Mouse (Mus musculus): ENCODE data around the gene Wasf3.

Wasf3 gene

DNA sequence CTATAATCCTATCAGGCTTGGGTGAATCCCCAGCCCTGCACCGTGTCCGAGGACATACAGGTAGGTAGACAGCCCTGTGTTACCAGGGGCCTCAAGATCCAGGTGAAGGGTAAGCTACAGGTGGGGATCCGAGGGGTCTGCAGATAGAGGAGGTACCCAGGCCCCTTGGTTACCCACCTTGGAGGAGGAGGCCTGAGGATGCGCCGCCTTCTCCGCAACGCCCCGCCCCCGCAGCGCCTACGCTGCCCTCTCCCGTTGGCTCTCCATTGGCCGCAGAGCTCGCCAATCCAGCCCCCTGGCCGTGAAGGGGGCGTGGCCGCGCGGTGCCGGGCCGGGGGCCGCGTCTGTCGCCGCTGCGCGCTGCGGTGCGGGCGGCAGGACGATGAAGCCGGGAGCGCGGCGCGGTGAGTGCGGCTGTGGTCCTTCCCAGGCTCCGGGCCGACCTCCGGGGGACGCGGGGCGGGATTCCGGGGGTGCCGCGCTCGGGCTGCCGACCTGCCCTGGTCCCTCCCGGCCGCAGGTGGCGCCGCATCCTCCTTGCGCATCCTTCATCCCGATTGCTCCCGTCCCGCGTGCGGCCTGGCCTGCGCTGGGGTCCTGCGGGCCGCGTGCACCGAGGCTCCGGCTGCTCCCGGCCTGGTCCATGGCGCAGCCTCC, at the start of gene Wasf3:
TSS of gene Wasf3 (plus strand) at position 51 of the 657 bp plus-strand sequence.
- ATAC-seq (ENCODE audit: low TSS enrichment) = peak; percentile 94

DNA sequence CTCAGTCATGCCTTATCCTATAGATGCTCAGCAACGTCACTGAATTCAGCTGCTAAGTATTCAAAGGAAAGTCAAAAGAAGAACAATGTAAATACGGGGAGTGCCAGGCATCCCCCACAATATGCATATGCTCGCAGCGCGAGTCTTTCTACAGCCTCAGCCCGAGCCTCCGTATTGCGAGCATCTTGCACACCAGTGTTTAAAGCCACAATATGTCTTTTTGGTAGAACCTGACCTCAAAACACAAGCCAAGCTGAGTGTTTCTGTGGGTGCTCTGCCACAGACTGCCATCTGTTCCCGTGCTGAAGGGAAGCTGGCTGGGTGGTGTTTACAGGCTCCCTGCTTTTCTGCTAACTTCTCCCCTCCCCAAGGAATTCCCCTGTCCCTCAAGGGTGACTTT, 46.7 kb upstream of the Wasf3 start:
- ATAC-seq (ENCODE audit: low TSS enrichment) = peak; percentile 94

DNA sequence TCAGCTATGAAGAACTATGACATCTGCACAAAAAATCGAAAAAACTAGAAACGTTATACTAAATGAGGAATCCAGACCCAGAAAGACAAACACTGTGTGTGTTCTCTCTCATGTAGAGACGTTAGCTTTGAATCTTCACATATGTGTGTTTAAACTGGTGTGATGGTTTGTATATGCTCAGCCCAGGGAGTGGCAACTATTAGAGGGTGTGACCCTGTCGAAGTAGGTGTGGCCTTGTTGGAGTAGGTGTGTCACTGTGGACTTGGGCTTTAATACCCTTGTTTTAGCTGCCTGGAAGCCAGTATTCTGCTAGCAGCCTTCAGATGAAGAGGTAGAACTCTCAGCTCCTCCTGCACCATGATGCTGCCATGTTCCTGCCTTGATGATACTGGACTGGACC, 44.7 kb upstream of the Wasf3 start:
- ATAC-seq (ENCODE audit: low TSS enrichment) = no peak

DNA sequence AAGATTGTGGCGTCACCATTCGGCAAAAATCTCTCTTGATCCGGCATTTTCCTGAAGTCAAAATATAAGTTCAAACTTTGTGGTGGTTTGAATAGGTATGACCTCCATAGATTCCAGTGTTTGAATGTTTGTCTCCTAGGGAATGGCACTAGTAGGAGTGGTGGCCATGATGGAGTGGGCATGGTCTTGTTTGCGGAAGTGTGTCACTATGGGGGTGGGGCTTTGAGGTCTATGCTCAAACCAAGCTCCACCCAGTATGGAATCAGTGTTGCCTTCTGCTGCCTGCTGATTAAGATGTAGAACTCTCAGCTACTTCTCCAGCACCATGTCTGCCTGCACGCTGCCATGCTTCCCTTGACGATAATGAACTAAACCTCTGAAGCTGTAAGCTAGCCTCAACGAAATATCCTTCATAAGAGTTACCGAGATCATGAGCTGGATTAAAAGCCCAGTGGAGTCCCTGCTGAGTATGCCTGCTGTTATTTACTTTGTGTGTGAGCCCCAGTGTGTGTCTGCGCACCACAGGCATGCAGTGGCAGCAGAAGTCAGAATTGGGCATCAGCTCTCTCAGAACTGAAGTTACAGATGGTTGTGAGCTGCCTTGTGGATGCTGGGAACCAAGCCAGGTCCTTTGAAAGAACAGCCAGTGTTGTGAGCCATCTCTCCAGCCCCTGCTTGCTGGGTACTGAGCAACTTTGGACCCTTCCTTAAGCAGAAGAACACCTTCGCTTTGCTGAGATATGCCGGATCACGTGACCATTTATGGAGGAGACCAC, 39.7 kb upstream of the Wasf3 start:
- ATAC-seq (ENCODE audit: low TSS enrichment) = no peak

DNA sequence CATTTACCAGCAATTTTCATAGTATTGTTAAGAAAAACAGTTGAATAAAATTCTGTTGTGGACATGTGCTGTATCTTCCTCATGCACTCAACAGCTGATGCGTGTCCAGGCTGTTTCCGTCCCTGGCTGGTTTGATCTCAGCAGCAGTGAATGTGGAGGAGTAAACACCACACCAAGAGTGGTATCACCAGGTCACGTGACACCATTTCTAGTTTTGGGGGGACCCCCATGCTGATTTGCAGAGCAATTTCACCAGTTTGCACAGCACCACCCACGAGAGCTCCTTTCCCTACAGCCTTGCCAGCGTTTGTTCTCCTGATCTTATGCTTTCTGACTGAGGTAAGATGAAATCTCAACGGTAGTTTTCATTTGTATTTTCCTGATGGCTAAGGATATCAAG, 37.7 kb upstream of the Wasf3 start:
- no peak for ATAC-seq (ENCODE audit: low TSS enrichment)

DNA sequence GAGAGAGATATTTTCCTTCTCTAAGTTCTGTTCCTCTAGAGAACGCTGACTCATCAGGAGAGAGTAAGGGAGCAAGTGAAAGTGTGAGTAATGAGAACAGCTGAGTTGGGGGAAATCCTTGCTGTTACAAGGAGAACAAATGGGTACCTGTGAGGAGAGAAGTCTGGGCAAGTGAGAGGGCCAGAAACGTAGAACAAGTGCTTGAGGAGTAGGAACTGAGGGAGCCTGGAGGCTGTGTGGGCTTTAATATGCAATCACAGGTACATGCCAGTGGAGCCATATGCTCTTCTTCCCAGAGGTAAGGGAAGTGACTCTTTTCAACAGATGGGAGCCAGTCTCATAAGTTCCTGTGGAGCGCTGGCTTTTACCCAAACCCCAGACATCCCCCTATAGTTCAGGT, 35.6 kb upstream of the Wasf3 start:
- peak; percentile 65 for ATAC-seq (ENCODE audit: low TSS enrichment)

DNA sequence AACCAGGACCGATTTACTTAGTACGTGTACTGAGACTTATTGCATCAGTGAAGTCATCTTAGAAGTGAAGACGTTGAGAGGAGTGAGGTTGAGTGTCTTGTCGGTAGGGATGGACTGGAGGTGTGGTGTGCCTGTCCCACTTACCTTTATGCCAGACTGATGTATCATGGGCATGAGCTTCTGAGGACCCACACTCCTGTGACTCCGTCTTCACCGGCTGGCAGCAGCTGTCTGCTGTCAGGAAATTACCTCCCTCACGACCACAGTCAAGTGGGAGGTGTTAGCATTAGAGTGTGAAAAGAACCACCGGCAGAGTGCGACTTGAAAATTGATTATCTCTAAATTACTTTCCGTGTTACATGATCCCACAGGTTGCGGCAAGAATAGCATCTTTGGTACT, 34.0 kb upstream of the Wasf3 start:
- ATAC-seq (ENCODE audit: low TSS enrichment) = no peak

DNA sequence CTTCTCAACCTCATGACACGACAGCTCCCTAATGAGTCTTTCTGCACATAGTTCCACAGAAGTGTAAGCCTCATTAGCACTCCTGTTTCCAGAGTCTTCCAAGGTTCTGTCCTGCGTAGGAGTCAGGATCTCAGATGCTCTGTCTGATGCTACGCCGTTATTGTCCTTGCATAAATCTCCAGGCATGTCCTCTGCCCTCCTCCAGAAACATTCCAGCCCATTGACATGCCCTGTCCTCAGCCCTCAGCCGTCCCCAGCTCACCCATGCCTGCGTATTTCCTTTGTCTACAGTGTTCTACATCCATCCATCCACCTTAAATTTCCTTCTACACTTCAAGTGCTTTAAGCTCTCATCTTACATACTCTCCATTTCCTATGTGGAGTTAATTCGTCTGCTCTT, 32.8 kb upstream of the Wasf3 start:
- ATAC-seq (ENCODE audit: low TSS enrichment) = no peak

DNA sequence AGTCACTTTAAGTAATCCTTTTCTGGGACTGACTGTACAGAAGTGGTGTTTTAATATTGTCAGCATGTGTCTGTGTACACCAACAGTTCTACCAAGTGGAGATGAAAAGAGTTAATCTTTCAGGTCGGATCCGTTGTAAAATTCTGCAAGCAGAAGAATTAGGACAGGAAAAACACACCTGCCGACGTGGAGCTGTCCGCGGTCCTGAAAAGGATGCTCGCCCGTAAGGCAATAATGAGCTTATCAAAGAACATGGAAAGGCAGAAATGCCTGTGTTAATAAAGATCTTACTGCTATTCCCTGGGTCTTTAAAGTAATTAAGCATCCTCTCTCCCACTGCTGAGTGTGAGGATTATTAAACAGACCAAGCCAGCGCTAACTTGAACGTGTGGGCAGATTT, 24.4 kb upstream of the Wasf3 start:
- no peak for ATAC-seq (ENCODE audit: low TSS enrichment)

DNA sequence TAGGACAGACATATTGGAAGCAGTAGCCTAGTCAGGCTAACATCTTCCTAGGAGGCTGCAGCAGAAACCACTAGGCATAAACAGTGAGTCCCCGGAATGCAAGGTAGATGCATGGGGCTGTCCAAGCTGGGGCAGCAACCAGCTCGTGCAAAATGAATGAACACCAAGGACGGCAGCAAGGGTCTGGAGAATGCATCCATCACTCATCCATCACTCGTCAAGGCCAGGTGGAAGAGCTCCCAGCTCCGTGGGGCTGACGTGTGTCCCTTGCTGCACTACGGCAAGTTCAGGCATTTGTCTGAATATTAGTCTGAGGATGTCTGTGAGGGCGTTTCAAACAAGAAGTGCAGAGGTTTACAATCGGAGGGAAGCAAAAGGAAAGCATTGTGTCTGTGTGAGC, 22.1 kb upstream of the Wasf3 start:
- ATAC-seq (ENCODE audit: low TSS enrichment) = no peak

DNA sequence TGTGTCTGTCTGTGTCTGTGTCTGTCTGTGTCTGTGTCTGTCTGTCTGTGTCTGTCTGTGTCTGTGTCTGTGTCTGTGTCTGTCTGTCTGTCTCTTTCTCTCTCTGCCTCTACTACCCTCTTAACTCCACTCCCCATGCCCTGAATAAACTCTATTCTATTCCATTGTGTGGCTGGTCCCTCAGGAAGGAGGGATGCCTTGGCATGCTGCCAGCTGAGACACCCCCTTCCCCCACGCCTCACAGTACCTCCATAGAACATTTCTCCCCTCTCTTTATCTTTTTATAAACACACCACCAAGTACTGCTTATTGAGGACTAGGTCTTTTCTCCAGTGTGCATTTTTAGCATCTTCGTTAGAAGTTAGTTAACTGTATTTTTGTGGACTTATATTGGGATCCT, 16.4 kb upstream of the Wasf3 start:
- ATAC-seq (ENCODE audit: low TSS enrichment) = no peak

DNA sequence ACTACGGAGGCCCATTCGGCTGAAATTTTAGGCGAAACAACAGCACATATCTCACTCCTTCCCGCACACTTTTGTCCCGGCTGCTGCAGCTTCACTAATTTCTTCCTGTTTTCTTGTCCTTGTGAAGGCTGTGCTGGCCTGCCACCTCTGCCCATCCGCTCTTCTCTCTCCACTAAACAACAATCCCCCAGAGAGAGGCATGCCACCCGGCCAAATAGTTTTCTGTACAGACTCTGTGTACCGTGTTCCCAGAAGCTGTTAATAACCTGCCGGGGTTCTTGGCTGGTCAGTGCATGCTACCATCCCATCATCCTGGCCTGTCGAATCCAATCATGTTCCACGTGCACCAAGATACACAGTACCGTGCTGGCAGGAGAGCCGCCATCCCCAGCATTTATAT, 15.8 kb upstream of the Wasf3 start:
- ATAC-seq (ENCODE audit: low TSS enrichment) = no peak

DNA sequence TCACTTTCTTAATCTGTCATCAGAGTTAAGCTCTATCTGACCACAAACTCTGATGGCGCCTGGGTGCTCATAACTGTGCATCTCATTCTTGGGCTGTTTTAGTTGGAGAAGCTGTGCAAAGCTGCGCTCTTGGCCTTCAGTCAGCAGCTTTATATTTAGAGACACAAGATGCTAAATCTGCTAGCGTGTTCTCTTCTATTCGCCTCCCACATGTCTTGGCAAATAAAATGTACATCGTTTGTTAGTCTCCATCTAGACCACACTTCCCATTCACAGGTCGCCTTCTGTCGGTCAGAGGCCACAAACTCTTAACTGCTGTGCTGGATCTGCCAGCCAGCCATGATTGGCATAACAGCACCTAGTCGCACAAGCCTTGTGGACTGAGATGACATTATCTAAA, 14.0 kb upstream of the Wasf3 start:
- peak; percentile 92 for ATAC-seq (ENCODE audit: low TSS enrichment)

DNA sequence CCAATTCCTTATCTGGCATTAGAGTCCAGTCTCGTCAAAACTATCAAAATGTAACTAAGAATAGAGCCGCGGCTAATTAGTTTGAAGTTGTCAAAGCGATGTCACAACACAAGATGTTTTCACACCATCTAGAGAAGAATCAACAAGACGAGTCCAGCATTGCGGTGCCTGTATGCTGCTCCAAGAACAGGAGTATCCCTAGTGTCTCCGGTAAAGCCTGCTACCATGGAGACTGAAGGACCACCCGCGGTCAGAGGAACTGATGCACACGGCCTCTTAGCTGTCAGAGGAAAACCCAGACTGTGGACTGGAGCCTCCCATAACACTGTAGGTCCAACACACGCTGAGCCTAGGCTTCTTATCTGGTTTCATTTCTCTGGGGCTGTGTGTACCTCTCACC, 11.5 kb upstream of the Wasf3 start:
- ATAC-seq (ENCODE audit: low TSS enrichment) = no peak

DNA sequence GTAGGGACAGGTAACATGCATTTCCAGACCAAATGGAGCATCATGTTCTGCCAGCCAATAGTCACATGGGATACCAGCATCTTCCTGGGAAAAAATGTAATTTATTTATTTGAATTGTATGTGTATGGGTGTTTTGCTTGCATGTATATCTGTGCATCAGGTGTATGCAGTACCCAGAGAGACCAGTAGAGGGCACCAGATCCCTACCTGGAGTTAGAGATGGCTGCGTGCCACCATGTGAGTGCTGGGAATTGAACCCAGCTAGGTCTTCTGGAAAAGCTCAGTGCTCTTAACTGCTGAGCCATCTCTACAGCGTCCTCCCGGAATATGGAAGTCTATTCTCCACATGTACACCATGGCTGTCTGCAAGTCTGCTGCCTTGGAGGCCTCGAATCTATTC, 8.2 kb upstream of the Wasf3 start:
- no peak for ATAC-seq (ENCODE audit: low TSS enrichment)

DNA sequence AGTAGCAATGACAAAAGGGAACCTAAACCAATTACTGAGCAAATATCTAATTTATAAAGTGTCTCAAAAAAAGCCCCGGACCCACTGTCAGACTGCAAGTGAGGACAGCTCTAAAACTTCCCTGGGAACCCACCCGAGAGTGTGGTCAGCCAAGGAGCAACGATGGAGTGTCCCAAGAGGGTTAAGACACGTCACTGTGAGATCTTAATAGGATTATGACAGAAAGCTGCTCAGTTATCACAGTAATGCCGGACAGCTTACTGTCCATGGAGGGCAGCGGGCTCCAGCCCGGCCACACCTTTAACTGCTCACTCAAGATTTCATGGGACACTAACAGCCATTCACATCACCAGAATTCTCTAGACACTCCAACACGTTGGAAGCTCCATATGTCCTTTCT, 4.7 kb upstream of the Wasf3 start:
- no peak for ATAC-seq (ENCODE audit: low TSS enrichment)

DNA sequence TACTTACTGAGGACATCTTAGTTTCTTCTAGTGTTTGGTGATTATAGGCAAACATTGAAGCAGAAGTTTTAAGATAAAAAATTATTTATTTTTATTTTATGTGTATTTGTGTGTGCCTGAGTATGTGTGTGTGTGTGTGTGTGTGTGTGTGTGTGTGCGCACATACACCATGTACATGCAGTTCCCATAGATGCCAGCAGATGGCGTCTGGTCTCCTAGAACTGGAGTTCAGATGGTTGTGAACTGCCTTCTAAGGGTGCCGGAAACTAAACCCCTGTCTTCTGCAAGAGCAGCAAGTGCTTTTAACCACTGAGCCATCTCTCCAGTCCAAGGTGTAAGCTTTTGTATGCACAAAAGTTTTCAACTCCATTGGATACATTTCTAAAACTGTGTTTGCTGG, 2.5 kb upstream of the Wasf3 start:
- no peak for ATAC-seq (ENCODE audit: low TSS enrichment)

DNA sequence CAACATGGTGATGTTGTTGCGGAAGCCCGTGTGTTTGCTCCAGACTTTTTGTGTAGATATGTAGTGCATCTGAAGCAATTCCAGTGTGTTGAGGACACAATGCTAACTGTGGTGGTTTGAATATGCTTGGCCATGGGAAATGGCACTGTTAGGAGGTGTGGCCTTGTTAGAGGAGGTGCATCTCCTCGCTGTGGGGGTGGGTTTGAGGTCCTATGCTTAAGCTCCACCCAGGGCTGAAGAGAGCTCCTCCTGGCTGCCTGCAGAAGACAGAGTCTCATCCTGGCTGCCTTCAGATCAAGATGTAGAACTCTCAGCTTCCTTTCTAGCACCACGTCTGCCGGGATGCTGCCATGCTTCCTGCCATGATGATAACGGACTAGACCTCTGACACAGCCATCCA, 1.4 kb upstream of the Wasf3 start:
- ATAC-seq (ENCODE audit: low TSS enrichment) = no peak

DNA sequence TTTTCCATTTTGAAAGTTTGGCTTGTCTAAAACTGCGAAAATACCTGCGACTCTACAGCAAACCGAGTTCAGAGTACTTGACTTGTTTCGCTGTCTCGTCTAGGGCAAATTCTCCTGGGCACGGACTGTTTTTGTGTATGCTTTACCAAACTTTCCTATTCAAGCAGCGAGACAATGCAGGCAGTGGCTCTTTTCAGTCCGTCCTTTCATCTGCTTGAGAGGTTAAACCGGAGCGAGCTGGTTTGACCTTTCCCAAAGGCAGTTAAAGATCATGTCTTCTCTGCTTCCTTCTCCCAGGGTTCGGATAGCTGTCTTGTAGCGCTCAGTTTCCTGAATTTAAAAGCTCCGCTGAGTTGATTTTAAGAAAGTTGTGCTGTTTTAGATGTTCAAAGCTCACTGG, 1.2 kb downstream of the Wasf3 start:
- ATAC-seq (ENCODE audit: low TSS enrichment) = no peak

DNA sequence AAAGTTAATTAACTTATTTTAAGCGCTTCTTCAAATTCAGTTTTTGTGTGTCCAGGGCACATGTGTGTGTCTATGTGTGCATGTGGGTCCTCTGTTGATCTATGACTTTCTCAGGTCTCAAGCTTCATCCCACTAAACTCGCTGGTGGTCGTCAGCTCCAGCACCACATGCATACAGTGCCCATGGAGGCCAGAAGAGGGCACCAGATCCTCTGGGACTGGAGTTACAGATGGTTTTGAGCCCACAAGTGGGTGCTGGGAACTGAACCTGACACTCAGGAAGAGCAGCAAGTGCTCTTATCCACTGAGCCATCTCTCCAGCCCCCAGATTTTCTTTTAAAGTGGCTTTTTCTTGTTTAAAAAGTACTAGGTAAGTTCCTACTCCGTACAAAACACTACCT, 2.1 kb downstream of the Wasf3 start:
- no peak for ATAC-seq (ENCODE audit: low TSS enrichment)

DNA sequence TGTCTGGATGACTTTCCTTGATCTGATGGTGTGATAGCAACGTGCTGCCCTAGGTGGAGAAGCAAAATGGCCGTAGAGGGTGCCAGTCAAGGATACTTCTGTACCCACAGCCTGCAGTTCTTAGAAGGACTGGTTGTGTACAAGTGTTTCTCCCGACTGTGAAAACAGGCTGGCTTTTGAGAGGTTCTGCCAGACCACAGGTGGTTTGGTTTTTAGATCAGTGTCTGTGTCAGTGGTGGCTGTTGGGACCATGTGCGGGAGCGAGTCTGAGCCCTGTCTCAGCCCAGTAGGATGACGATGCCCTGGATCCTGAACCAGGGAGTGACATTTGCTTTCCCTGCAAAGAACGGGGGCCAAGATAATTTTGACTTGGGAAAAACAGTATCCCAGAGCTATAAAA, 9.8 kb downstream of the Wasf3 start:
- ATAC-seq (ENCODE audit: low TSS enrichment) = no peak

DNA sequence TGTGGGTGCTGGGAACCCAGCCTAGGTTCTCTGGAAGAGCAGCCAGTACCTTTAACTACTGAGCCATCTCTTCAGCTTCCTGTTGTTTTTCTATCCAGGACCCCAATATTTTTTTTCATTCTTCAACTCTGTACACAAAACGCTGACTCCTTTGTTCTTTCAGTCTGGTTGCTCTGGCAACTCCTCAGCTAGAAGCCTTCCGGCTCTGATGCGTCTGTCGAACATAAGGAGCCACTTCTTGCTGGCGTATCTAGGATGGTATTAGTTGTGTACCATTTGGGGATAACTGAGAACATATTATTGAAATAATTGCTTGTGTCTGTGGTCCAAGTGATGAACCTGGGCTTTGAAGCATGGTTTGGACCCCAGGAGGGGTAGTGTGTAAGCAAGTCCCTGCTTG, 12.5 kb downstream of the Wasf3 start:
- ATAC-seq (ENCODE audit: low TSS enrichment) = no peak

DNA sequence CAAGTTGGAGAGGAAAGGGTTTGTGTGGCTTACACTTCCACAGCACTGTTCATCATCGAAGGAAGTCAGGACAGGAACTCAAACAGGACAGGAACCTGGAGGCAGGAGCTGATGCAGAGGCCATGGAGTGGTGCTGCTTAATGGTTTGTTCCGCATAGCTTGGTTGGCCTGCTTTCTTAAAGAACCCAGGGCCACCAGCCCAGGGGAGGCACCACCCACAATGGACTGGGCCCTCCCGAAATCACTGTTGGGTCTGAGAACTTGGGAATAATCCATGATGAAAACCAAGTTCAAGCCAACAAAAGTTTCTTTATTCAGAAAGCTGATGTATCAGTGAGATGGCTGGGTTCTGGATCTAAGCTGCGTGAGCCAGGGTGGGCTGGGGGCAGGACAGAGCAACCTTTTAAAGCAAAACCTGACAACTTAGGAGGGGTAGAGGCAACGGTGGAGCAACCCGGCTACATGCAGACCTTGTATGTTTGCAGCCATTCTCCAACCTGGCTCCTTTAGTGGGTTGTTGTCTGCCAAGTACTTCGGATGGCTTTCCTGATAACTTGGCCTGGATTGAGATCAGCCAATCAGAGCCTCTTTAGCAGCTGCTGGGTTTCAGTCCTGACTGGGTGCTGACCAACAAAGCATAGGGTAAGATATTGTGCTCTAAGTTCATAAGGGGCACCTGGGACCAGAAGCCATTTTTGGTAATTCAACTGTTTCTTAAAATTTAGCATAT, 13.8 kb downstream of the Wasf3 start:
- no peak for ATAC-seq (ENCODE audit: low TSS enrichment)
